Mouse (Mus musculus) 3134 (cell line): Measurements from ENCODE around the gene Rslcan18.
"Not testable (repeated sequence)": the region's sequence is repeated elsewhere in the genome, so short reads cannot be mapped to it uniquely, and the experiment has no call there.

Experiments used
- DNase-seq: peaks from one replicate; pipeline ENCODE4 v3.0.0-alpha.2; 2011; ENCODE audit warnings: low spot score; ENCODE audit not compliant: insufficient read length; ENCODE audit errors: extremely low read depth

Gene Rslcan18

GRCm38 (mm10) chr13:67116163-67116562 lies at the start of gene Rslcan18:
Gene Rslcan18 (minus strand): TSS chr13:67116263.
- DNase-seq, result not testable (repeated sequence)

- DNase-seq, result peak; percentile 69
Measured at GRCm38 (mm10) chr13:67128038-67128721, 12.1 kb upstream of the Rslcan18 start.

GRCm38 (mm10) chr13:67127507-67127906 lies 11.4 kb upstream of the Rslcan18 start:
- DNase-seq, result not testable (repeated sequence)

GRCm38 (mm10) chr13:67124460-67124859 lies 8.4 kb upstream of the Rslcan18 start:
- no peak for DNase-seq

DNA sequence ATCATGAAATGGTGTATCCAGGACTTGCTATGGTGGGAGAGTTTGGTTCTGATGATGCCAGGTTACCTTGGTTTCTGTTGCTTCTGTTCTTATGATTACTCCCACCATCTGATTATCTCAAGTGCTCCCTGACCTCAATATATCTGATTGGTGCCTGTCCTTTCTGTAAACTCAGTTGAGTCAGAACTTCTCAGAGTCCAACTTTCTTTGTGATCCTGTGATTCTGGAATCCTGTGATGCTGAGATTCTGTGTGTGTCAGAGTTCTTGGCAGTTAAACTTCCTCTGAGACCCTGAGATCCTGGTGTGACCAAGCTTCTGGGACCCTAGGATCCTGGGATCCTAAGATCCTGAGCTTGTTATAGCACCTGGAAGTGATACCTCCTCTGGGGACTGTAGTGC lies 5.3 kb upstream of the Rslcan18 start, which contains the start of gene Zfp759:
TSS of gene Zfp759 (plus strand) at position 301 of the 400 bp plus-strand sequence.
- not testable (repeated sequence) for DNase-seq

DNA sequence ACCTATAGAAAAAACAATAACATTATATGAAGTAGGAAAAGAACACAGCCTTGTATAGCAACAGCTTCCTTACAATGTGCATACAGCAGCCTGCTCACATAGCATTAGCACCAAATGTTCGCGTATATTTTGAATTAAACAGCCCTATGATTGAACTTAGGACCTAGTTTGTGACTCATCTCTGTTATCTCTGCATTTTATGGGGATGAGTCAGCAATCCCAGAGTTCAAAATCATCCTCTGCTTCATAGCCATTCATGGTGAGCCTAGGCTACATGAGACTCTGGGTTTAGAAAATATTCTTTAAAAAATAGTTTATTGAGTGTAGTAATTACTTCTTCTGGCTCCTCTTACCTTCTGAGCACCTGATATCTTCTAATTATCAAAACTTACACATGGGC lies 2.8 kb downstream of the Rslcan18 start:
- no peak for DNase-seq

- DNase-seq, result no peak
Measured at GRCm38 (mm10) chr13:67112096-67112495, 4.0 kb downstream of the Rslcan18 start.

GRCm38 (mm10) chr13:67108821-67109206 lies 7.2 kb downstream of the Rslcan18 start:
- DNase-seq, result no peak

- peak; percentile 77 for DNase-seq
Measured at GRCm38 (mm10) chr13:67108194-67108820, 7.8 kb downstream of the Rslcan18 start, which contains the start of gene Gm28557. Gene Gm28557 (minus strand): TSS chr13:67108604.

- DNase-seq, result no peak
Measured at GRCm38 (mm10) chr13:67107681-67108080, 8.4 kb downstream of the Rslcan18 start.

- DNase-seq, result no peak
Measured at GRCm38 (mm10) chr13:67097876-67098275, 18.2 kb downstream of the Rslcan18 start, which contains the start of gene Zfp708. Gene Zfp708 (minus strand): TSS chr13:67097976.

GRCm38 (mm10) chr13:67090154-67090553 lies 25.9 kb downstream of the Rslcan18 start:
- DNase-seq, result no peak

GRCm38 (mm10) chr13:67081946-67082345 lies 34.1 kb downstream of the Rslcan18 start:
- no peak for DNase-seq

- DNase-seq, result peak; percentile 84
Measured at GRCm38 (mm10) chr13:67081142-67081713, 34.8 kb downstream of the Rslcan18 start.

DNA sequence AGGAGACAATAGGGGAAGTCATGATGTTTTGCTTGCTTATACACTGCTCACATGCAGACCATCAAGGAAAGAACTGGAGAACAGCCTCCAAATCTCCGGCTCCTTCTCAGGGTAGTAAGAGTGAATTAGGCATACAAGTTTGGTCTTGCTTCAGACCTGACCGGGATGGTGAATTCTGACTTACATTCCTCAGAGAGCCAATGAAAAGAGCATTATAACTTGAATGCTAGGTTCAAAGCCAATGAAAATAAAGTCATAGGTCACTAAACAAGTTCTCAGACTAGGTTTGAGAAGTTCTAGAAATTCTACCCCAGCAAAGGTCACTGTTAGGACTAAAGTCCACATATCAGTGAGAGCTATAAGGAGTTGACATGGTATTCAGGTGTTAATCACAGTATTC lies 38.8 kb downstream of the Rslcan18 start:
- no peak for DNase-seq

DNA sequence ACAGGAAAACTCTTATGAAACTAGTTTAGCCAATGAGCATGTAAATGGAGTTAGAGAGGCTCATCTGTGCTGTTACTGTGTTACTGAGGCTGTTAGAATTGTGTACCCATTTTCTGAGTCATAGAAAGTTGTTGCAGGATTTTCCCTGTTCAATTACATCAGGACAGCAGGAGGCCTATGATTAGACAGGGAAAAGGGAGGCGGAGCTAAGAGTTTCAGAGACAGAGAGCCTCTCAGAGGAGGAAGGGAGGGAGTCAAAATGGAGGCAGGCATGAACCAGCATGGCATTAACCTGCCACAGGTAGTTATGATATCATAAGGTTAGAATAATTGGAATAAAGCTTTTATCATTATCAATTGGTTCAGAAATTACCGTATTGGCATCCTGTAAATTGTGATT lies 43.3 kb downstream of the Rslcan18 start:
- DNase-seq, result no peak

- DNase-seq, result no peak
Measured at GRCm38 (mm10) chr13:67065386-67065785, 50.7 kb downstream of the Rslcan18 start.

DNA sequence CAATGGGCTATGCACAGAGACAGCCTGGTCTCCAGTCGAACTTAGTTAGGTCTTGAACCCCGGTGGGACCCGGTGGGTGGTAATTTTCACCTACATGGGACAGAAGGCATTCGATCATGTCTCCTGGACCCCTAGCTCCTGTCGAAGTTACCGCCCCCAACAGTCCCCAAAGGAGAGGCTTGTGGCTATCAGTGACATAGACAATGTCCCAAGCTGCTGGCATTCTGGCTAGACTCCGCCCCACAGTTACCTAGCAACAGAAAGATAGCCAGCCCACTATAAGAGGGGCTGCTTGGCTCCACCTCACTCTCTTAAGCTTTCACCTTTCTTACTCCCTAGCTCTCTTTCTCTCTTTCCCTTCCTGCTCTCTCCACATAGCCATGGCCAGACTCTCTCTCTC lies 53.6 kb downstream of the Rslcan18 start:
- no peak for DNase-seq

DNA sequence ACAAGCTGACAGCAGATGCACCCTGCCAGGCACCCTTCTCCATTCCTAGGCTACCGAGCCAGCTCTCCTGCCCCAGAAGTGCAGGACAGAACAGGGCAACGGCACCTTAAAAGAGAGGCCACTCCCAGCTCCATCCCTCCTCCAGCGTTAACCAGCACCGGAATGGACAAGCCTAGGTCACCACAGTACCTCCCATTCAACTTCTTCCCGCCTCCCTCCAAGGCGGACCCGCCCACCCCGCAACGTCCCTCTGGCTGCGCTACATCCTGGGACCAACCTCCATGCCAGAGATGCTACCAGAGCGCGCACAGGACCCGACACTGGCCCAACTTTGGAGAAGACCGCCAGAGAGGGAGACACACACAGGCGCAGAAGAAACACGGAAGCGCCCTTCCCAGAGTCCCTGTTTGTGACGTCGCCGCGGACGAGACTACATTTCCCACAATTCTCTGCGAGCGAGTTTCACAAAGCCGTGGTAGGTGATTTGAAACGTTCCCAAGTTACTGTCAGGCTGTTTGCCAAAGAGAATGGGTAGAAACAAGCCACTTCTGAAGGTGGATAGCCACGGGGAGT lies 55.2 kb downstream of the Rslcan18 start, which contains the start of gene Zfp712:
TSS of gene Zfp712 (minus strand) at position 385 of the 573 bp plus-strand sequence.
- peak; percentile 94 for DNase-seq

- peak; percentile 4 for DNase-seq
Measured at GRCm38 (mm10) chr13:67060161-67060785, 55.8 kb downstream of the Rslcan18 start.
